Mouse (Mus musculus) megakaryocyte, embryonic 14.5 days (primary cell): ENCODE data around the gene 4930452B06Rik.

ENCODE experiments used
- FLI1 ChIP-seq: IDR thresholded peaks from 2 replicates; pipeline ENCODE4 v1.6.1; 2012; ENCODE audit warnings: low read length, inconsistent platforms, mixed read lengths
- GATA1 ChIP-seq: IDR thresholded peaks from 3 replicates; pipeline ENCODE4 v1.6.1; 2012; ENCODE audit warnings: mixed read lengths, low read length, inconsistent platforms, borderline replicate concordance

GRCm38 (mm10) chr14:8525232-8525631, 140.8 kb downstream of the 4930452B06Rik start:
- no peak for TF ChIP-seq GATA1
- TF ChIP-seq FLI1, result no peak
